Mouse (Mus musculus): Measurements from ENCODE around the gene Camk1d. TPM values are rescaled to one million over a fixed set of nuclear protein-coding genes. Genes with fewer than 3 reads are reported as not detected.
A peak's percentile ranks its signal among the peaks of the same experiment; 100 is the strongest.
"Not testable (repeated sequence)": the region's sequence is repeated elsewhere in the genome, so short reads cannot be mapped to it uniquely, and the experiment has no call there.

Gene Camk1d
- polyA plus RNA-seq, 1 experiment from 2014 or later, result 11.3 TPM

DNA sequence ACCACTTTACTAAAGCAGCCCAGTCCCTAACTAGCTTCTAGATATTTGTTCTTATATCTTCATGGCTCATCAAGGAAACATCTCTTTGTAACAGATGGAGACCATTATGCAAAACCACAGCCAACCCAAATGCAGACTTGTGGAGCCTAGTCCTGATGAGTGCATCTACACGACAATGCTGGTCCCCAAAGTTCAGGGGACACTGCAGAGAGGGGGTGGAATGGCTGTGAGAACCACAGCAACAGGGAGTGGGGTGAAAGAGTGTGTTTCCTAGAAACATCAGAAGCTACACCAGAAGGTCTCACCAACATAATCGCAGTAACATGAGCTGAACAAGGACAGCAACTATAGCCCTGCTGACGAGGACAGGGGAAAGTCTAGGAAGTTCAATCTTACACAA, 152.9 kb downstream of the Camk1d start:
- no peaks in the 10 kb centered on the region for H3K36me3 ChIP-seq (ENCODE audit: control insufficient read depth, insufficient read depth, low read length)
- no peak overlapping the region for H3K27ac ChIP-seq (ENCODE audit: low read length)
- no peaks in the 10 kb centered on the region for H3K9me3 ChIP-seq (replicated peaks; ENCODE audit: control insufficient read depth, low read length)
- no peaks in the 10 kb centered on the region for H3K27me3 ChIP-seq (ENCODE audit: control insufficient read depth, insufficient read depth, low read length)
- H3K4me3 ChIP-seq (replicated peaks; ENCODE audit: low read length), result no peak overlapping the region
- no peak overlapping the region for H3K9ac ChIP-seq (ENCODE audit: low read length)
- no peak overlapping the region for H3K4me2 ChIP-seq (ENCODE audit: low read depth, low read length)
- 87% methylated on average over 3 of the region's 3 CpGs for whole genome bisulfite sequencing
- no peak for ATAC-seq (ENCODE audit: insufficient read depth, low FRiP score)
- no peaks in the 10 kb centered on the region for H3K4me1 ChIP-seq (ENCODE audit: control insufficient read depth, insufficient read depth, low read length)

DNA sequence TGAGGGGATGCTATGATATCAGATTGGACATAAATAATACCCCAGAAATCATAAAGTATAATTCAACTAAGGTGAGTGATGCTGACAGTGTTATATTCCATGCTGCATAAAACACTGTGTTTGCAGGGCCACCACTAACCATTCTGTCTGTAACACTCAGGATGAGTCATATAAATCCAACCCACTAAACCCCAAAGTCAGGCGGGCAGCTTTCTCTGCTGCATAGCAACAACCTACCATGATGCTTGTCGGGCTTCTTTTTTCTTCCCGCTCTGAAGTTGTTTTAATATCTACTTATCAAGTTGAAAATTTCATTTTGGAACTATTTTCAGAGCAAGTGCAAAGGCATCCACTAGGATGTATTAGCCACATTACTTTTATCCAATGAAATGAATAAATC, 161.1 kb downstream of the Camk1d start:
- no peaks in the 10 kb centered on the region for H3K36me3 ChIP-seq (ENCODE audit: control insufficient read depth, insufficient read depth, low read length)
- H3K27me3 ChIP-seq (ENCODE audit: control insufficient read depth, insufficient read depth, low read length), result no peaks in the 10 kb centered on the region
- no peak for ATAC-seq (ENCODE audit: insufficient read depth, low FRiP score)
- H3K9ac ChIP-seq (ENCODE audit: low read length), result no peak overlapping the region
- H3K4me1 ChIP-seq (ENCODE audit: control insufficient read depth, insufficient read depth, low read length), result no peaks in the 10 kb centered on the region
- WGBS, result 83% methylated on average over 3 of the region's 3 CpGs
- H3K4me2 ChIP-seq (ENCODE audit: low read depth, low read length), result no peak overlapping the region
- H3K27ac ChIP-seq (ENCODE audit: low read length), result no peak overlapping the region
- H3K9me3 ChIP-seq (replicated peaks; ENCODE audit: control insufficient read depth, low read length), result no peaks in the 10 kb centered on the region
- H3K4me3 ChIP-seq (replicated peaks; ENCODE audit: low read length), result no peak overlapping the region

DNA sequence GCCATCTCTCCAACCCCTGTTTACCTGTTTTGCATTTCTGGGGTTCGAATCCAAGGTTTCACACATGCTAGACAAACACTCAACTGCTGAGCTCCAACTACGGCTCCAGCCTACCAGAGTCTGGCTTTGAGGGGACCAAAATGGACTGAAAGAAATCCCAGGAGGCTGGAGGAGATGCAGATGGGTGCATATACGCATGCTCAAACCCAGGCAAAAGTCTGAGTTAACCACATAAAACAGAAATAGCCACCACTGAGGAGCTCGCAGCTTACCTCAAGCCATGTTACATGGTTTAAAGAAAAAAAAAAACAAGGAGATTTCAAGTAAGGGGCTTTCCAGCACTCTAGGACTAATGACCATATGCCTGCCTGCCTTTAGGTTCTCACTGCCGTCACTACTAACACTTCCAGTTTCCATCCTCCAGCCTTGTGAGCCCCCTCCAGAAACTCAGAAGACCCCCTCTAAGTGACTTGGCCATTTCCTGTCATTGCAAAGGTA, 162.5 kb downstream of the Camk1d start:
- Histone ChIP-seq H3K27me3 (ENCODE audit: control insufficient read depth, insufficient read depth, low read length) (no peaks in the 10 kb centered on the region), H3K27ac (ENCODE audit: low read length) (no peak overlapping the region), H3K4me1 (ENCODE audit: control insufficient read depth, insufficient read depth, low read length) (no peaks in the 10 kb centered on the region), H3K4me2 (ENCODE audit: low read depth, low read length) (no peak overlapping the region), H3K4me3 (replicated peaks; ENCODE audit: low read length) (no peak overlapping the region), H3K9me3 (replicated peaks; ENCODE audit: control insufficient read depth, low read length) (no peaks in the 10 kb centered on the region), H3K36me3 (ENCODE audit: control insufficient read depth, insufficient read depth, low read length) (no peaks in the 10 kb centered on the region), H3K9ac (ENCODE audit: low read length) (no peak overlapping the region)
- ATAC-seq (ENCODE audit: insufficient read depth, low FRiP score), result no peak
- 85% methylated on average over 5 of the region's 5 CpGs for WGBS

DNA sequence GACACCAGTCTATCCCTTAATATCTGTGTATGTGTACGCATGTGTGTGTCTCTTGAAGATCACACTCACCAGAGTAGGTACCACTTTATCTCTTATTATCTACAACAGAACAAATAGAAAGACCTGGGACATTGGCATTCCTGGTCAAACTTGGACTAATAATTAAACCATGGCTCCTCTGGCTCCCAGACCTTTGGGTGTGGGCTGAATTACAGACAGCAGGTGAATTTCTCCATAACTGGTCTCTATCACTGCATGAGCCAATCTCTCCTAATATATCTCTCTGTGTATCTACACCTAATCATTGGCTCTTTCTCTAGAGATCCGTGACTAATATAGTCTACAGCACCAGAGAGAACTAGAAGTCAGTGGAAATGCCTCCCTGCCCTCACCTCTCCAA, 165.0 kb downstream of the Camk1d start:
- H3K27ac ChIP-seq (ENCODE audit: low read length), result no peak overlapping the region
- ATAC-seq (ENCODE audit: insufficient read depth, low FRiP score), result peak; percentile 60
- H3K9me3 ChIP-seq (replicated peaks; ENCODE audit: control insufficient read depth, low read length), result no peaks in the 10 kb centered on the region
- H3K27me3 ChIP-seq (ENCODE audit: control insufficient read depth, insufficient read depth, low read length), result no peaks in the 10 kb centered on the region
- no peak overlapping the region for H3K4me2 ChIP-seq (ENCODE audit: low read depth, low read length)
- H3K4me1 ChIP-seq (ENCODE audit: control insufficient read depth, insufficient read depth, low read length), result no peaks in the 10 kb centered on the region
- H3K36me3 ChIP-seq (ENCODE audit: control insufficient read depth, insufficient read depth, low read length), result no peaks in the 10 kb centered on the region
- H3K4me3 ChIP-seq (replicated peaks; ENCODE audit: low read length), result no peak overlapping the region
- no peak overlapping the region for H3K9ac ChIP-seq (ENCODE audit: low read length)
- 74% methylated on average over 2 of the region's 2 CpGs for WGBS

DNA sequence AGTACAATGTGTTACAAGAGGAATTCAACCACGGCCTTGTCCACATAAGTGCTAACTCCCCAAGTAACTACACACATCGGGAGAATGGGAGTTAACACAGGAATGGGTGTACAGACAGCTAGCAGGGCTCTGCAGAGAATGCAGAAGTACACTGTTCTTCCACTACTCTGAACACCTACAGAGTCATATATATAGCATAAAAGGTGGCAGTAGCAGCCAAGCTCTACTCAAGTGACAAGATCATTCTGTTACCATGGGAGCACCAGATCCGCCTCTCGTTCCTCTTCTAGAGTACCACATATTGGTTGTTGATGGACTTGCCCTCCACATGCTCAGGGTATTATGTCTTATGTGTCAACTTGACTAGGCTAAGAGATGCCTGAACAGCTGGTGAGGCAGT, 165.4 kb downstream of the Camk1d start:
- H3K36me3 ChIP-seq (ENCODE audit: control insufficient read depth, insufficient read depth, low read length), result no peaks in the 10 kb centered on the region
- 91% methylated on average over 4 of the region's 4 CpGs for WGBS
- H3K4me1 ChIP-seq (ENCODE audit: control insufficient read depth, insufficient read depth, low read length), result no peaks in the 10 kb centered on the region
- H3K9me3 ChIP-seq (replicated peaks; ENCODE audit: control insufficient read depth, low read length), result no peaks in the 10 kb centered on the region
- H3K9ac ChIP-seq (ENCODE audit: low read length), result no peak overlapping the region
- H3K27me3 ChIP-seq (ENCODE audit: control insufficient read depth, insufficient read depth, low read length), result no peaks in the 10 kb centered on the region
- H3K27ac ChIP-seq (ENCODE audit: low read length), result no peak overlapping the region
- H3K4me3 ChIP-seq (replicated peaks; ENCODE audit: low read length), result no peak overlapping the region
- H3K4me2 ChIP-seq (ENCODE audit: low read depth, low read length), result no peak overlapping the region
- ATAC-seq (ENCODE audit: insufficient read depth, low FRiP score), result no peak

DNA sequence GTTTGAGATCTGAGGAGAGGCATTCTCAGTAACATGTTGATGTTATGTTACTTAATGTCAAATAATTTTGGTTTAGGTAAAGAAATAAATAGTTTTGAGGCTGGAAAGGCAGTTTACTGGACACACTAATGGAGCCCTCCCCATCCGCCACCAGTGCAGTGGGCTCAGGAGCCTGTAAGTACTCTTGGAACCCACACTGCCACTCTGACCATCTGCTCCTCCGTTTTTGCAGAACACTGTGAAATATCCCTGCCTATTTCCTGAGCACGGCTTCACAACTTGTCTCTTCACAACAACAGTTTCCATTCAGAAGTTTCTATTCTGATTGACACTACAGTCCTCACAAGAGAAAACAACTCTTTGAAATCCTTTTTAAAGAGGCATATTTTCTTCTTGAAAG, 173.4 kb downstream of the Camk1d start:
- H3K4me2 ChIP-seq (ENCODE audit: low read depth, low read length), result no peak overlapping the region
- no peaks in the 10 kb centered on the region for H3K4me1 ChIP-seq (ENCODE audit: control insufficient read depth, insufficient read depth, low read length)
- H3K9ac ChIP-seq (ENCODE audit: low read length), result no peak overlapping the region
- H3K36me3 ChIP-seq (ENCODE audit: control insufficient read depth, insufficient read depth, low read length), result no peaks in the 10 kb centered on the region
- no peak for ATAC-seq (ENCODE audit: insufficient read depth, low FRiP score)
- H3K27ac ChIP-seq (ENCODE audit: low read length), result no peak overlapping the region
- H3K4me3 ChIP-seq (replicated peaks; ENCODE audit: low read length), result no peak overlapping the region
- no peaks in the 10 kb centered on the region for H3K27me3 ChIP-seq (ENCODE audit: control insufficient read depth, insufficient read depth, low read length)
- WGBS, result 63% methylated on average over 3 of the region's 3 CpGs
- no peaks in the 10 kb centered on the region for H3K9me3 ChIP-seq (replicated peaks; ENCODE audit: control insufficient read depth, low read length)

DNA sequence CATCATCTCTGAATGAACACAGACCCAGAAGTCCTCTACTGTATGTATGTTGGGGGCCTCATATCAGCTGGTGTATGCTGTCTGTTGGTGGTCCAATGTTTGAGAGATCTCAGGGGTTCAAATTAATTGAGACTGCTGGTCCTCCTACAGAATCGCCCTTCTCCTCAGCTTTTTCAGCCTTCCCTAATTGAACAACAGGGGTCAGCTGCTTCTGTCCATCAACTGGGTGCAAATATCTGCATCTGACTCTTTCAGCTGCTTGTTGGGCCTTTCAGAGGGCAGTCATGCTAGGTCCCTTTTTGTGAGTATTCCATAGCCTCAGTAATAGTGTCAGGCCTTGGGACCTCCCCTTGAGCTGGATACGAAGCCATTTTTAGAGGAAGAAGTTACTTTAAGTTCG, 174.4 kb downstream of the Camk1d start:
- H3K27me3 ChIP-seq (ENCODE audit: control insufficient read depth, insufficient read depth, low read length); H3K4me3 ChIP-seq (replicated peaks; ENCODE audit: low read length); H3K4me2 ChIP-seq (ENCODE audit: low read depth, low read length); H3K27ac ChIP-seq (ENCODE audit: low read length); H3K9ac ChIP-seq (ENCODE audit: low read length); H3K36me3 ChIP-seq (ENCODE audit: control insufficient read depth, insufficient read depth, low read length); H3K4me1 ChIP-seq (ENCODE audit: control insufficient read depth, insufficient read depth, low read length); ATAC-seq (ENCODE audit: insufficient read depth, low FRiP score); H3K9me3 ChIP-seq (replicated peaks; ENCODE audit: control insufficient read depth, low read length): not testable (repeated sequence)
- 68% methylated on average over 3 of the region's 3 CpGs for WGBS

DNA sequence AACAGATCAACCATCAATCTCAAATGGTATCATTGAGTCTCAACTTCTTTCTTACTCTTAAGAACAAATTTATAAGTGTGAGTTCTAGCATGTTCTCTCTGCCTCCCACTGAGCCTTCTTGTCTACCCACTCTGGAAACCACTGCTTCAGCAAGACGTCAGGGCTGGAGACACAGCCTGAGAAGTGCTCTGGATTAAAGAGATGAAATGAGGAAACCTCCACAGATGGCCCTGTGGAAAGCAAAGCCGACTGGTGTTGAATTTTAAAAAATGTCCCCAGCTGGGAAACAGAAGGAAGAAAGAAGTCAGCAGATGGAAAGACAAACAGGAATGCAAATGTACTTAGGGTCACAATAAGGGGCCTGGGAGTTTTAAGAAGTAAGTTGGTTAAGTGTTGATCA, 180.4 kb downstream of the Camk1d start:
- Histone ChIP-seq H3K36me3 (ENCODE audit: control insufficient read depth, insufficient read depth, low read length) (no peaks in the 10 kb centered on the region), H3K4me3 (replicated peaks; ENCODE audit: low read length) (no peak overlapping the region), H3K9me3 (replicated peaks; ENCODE audit: control insufficient read depth, low read length) (no peaks in the 10 kb centered on the region; the same call in 1 of the 2 replicates), H3K27ac (ENCODE audit: low read length) (no peak overlapping the region), H3K4me1 (ENCODE audit: control insufficient read depth, insufficient read depth, low read length) (no peaks in the 10 kb centered on the region), H3K4me2 (ENCODE audit: low read depth, low read length) (no peak overlapping the region), H3K9ac (ENCODE audit: low read length) (no peak overlapping the region), H3K27me3 (ENCODE audit: control insufficient read depth, insufficient read depth, low read length) (no peaks in the 10 kb centered on the region)
- ATAC-seq (ENCODE audit: insufficient read depth, low FRiP score), result no peak
- WGBS, result 58% methylated on average over 2 of the region's 2 CpGs

DNA sequence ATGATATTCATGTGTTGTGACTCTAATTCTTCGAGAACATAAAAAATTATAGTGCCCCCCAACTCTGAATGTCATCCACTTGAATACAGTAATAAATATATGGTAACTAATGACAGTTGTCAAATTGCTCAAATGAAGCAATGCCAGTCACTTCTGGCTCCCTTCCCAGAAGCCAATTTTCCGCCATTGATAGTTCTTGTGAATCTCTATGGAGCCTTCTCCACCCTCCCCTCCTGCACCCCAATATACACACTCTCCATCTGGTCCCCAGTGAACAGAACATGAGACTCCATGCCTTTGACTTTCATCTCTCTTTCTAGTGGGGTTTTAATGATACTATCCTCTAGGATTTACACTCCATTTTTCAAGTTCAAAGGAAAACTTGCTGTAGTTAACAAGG, 184.3 kb downstream of the Camk1d start:
- no peaks in the 10 kb centered on the region for H3K36me3 ChIP-seq (ENCODE audit: control insufficient read depth, insufficient read depth, low read length)
- WGBS, result 77% methylated on average over 2 of the region's 2 CpGs
- no peak overlapping the region for H3K27ac ChIP-seq (ENCODE audit: low read length)
- ATAC-seq (ENCODE audit: insufficient read depth, low FRiP score), result no peak
- no peaks in the 10 kb centered on the region; the same call in 1 of the 2 replicates for H3K9me3 ChIP-seq (replicated peaks; ENCODE audit: control insufficient read depth, low read length)
- H3K4me1 ChIP-seq (ENCODE audit: control insufficient read depth, insufficient read depth, low read length), result no peaks in the 10 kb centered on the region
- H3K4me3 ChIP-seq (replicated peaks; ENCODE audit: low read length), result no peak overlapping the region
- no peaks in the 10 kb centered on the region for H3K27me3 ChIP-seq (ENCODE audit: control insufficient read depth, insufficient read depth, low read length)
- no peak overlapping the region for H3K9ac ChIP-seq (ENCODE audit: low read length)
- H3K4me2 ChIP-seq (ENCODE audit: low read depth, low read length), result no peak overlapping the region

DNA sequence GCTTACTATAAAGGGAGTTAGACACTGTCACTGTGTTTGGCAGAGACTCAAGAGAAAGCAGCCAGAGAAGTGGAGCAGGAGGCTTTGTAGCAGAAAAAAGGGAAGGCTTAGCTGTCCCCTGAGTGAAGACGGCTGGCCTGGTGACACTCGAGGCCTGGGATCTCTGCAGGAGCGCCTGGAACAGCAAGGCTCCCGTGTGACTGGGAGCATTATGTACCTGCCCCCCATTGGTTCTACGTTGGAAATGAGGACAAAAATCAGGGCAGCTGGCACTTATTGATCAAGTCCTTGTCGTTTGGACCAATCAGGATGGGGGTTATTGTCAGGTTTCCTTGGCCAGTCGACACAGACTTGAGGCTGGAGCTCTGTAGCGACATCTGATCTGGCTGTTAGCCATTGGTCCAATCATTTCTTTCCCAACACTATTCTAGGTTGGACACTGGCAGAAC, 195.1 kb downstream of the Camk1d start:
- Histone ChIP-seq H3K27me3 (ENCODE audit: control insufficient read depth, insufficient read depth, low read length) (no peaks in the 10 kb centered on the region), H3K4me2 (ENCODE audit: low read depth, low read length) (no peak overlapping the region), H3K36me3 (ENCODE audit: control insufficient read depth, insufficient read depth, low read length) (no peaks in the 10 kb centered on the region), H3K27ac (ENCODE audit: low read length) (peak overlapping the region; percentile 54), H3K4me3 (replicated peaks; ENCODE audit: low read length) (no peak overlapping the region), H3K9me3 (replicated peaks; ENCODE audit: control insufficient read depth, low read length) (peaks cover 1% of the 10 kb centered on the region; the same call in 1 of the 2 replicates), H3K9ac (ENCODE audit: low read length) (no peak overlapping the region), H3K4me1 (ENCODE audit: control insufficient read depth, insufficient read depth, low read length) (peaks cover 20% of the 10 kb centered on the region)
- ATAC-seq (ENCODE audit: insufficient read depth, low FRiP score), result 0 out of 2 replicates have a peak, but pooled peaks have one; percentile 31
- 50% methylated on average over 8 of the region's 8 CpGs for WGBS

Measured in stomach, embryonic 16.5 days (tissue).